9 mouse cellular contexts compared by ENCODE assay signal in the genomic region with DNA sequence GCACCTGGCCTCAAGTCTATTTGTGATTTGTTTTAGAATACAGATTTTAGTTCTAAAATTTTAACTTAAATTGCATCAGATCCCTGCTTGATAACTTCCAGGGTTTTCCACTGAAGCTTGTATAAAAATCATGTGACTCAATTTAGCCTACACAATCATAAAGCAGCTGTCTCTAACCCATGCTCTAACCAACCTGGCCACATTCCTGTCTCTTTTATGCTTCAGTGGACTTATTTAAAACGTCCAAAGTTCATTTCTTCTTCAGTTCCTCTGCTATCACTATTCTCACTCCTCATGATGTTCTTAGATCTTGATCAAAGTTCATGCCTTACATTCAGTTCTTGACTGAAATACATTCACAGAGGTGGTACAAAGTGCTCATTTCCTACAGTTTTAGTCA.
A peak's percentile ranks its signal among the peaks of the same experiment; 100 is the strongest.
ATAC-seq and TF ChIP-seq lines count a peak whose summit lies in the region.
"Had no signal": no experiment of that assay in that cellular context is flagged by ENCODE, and none has a peak within 500 bp of the region (broad histone marks: within the 10 kb centered on the region; RNA-seq: fewer than 3 reads in every experiment).

No protein-coding gene starts in this region.

- no peaks in the 10 kb centered on the region for H3K27me3 ChIP-seq in intestine, embryonic 16.5 days (replicated peaks; ENCODE audit: control insufficient read depth, insufficient read depth, low read length)
- H3K27me3 ChIP-seq in intestine, embryonic 15.5 days (replicated peaks), result no peaks in the 10 kb centered on the region
- H3K27me3 ChIP-seq in intestine, postnatal 0 days (replicated peaks; ENCODE audit: control insufficient read depth, insufficient read depth, low read length), result no peaks in the 10 kb centered on the region
- no peaks in the 10 kb centered on the region for H3K27me3 ChIP-seq in forebrain, embryonic 13.5 days
- H3K27me3 ChIP-seq: CH12.LX, Patski had no signal

- H3K9ac ChIP-seq in intestine, embryonic 16.5 days (ENCODE audit: low read depth, low read length), result no peak overlapping the region
- H3K9ac ChIP-seq in intestine, embryonic 15.5 days, result no peak overlapping the region
- no peak overlapping the region for H3K9ac ChIP-seq in intestine, postnatal 0 days (ENCODE audit: low read depth, low read length)
- no peak overlapping the region for H3K9ac ChIP-seq in forebrain, embryonic 13.5 days

- H3K36me3 ChIP-seq in intestine, embryonic 16.5 days (ENCODE audit: control insufficient read depth, insufficient read depth, low read length), result no peaks in the 10 kb centered on the region
- H3K36me3 ChIP-seq in intestine, embryonic 15.5 days, result no peaks in the 10 kb centered on the region
- H3K36me3 ChIP-seq in intestine, postnatal 0 days (ENCODE audit: control insufficient read depth, insufficient read depth), result no peaks in the 10 kb centered on the region
- H3K36me3 ChIP-seq in forebrain, embryonic 13.5 days (ENCODE audit: poor library complexity, severe bottlenecking), result no peaks in the 10 kb centered on the region
- H3K36me3 ChIP-seq: G1E had no signal

- no peaks in the 10 kb centered on the region for H3K4me1 ChIP-seq in intestine, embryonic 16.5 days (ENCODE audit: control insufficient read depth, insufficient read depth, low read length)
- no peaks in the 10 kb centered on the region for H3K4me1 ChIP-seq in intestine, embryonic 15.5 days (replicated peaks)
- H3K4me1 ChIP-seq in intestine, postnatal 0 days (replicated peaks; ENCODE audit: control insufficient read depth, insufficient read depth, low read length), result no peaks in the 10 kb centered on the region
- no peaks in the 10 kb centered on the region for H3K4me1 ChIP-seq in forebrain, embryonic 13.5 days

- peak; percentile 73 for ATAC-seq in intestine, embryonic 16.5 days
- ATAC-seq in intestine, embryonic 15.5 days, result no peak
- peak; percentile 54 for ATAC-seq in intestine, postnatal 0 days
- no peak for ATAC-seq in forebrain, embryonic 13.5 days
- ATAC-seq: activated CD4-positive, CD25-positive, alpha-beta regulatory T cell, adult 4 months; CD4-positive, CD25-positive, alpha-beta regulatory T cell, adult 4 months; Patski had no signal

- no peaks in the 10 kb centered on the region for H3K9me3 ChIP-seq in intestine, embryonic 16.5 days (ENCODE audit: control insufficient read depth, low read length)
- no peaks in the 10 kb centered on the region for H3K9me3 ChIP-seq in intestine, embryonic 15.5 days
- no peaks in the 10 kb centered on the region for H3K9me3 ChIP-seq in intestine, postnatal 0 days (ENCODE audit: control insufficient read depth)
- no peaks in the 10 kb centered on the region for H3K9me3 ChIP-seq in forebrain, embryonic 13.5 days (replicated peaks)
- H3K9me3 ChIP-seq: G1E had no signal

- H3K4me3 ChIP-seq in intestine, embryonic 16.5 days (ENCODE audit: low read length), result no peak overlapping the region
- no peak overlapping the region for H3K4me3 ChIP-seq in intestine, embryonic 15.5 days (replicated peaks)
- H3K4me3 ChIP-seq in intestine, postnatal 0 days (ENCODE audit: low read depth, low read length), result no peak overlapping the region
- no peak overlapping the region for H3K4me3 ChIP-seq in forebrain, embryonic 13.5 days

- H3K4me2 ChIP-seq in intestine, embryonic 16.5 days (ENCODE audit: low read depth, low read length), result no peak overlapping the region
- H3K4me2 ChIP-seq in intestine, embryonic 15.5 days (replicated peaks), result no peak overlapping the region
- H3K4me2 ChIP-seq in intestine, postnatal 0 days (replicated peaks; ENCODE audit: low read depth), result no peak overlapping the region
- H3K4me2 ChIP-seq in forebrain, embryonic 13.5 days, result no peak overlapping the region

- no peak for TF ChIP-seq CTCF in intestine, postnatal 0 days (IDR thresholded peaks at IDR 0.05; ENCODE audit: low read depth)

- WGBS in intestine, embryonic 16.5 days, result 30% methylated on average over 1 of the region's 1 CpGs
- 18% methylated on average over 1 of the region's 1 CpGs for WGBS in intestine, embryonic 15.5 days
- WGBS in intestine, postnatal 0 days, result 16% methylated on average over 1 of the region's 1 CpGs
- 25% methylated on average over 1 of the region's 1 CpGs for WGBS in forebrain, embryonic 13.5 days

- no peak overlapping the region for H3K27ac ChIP-seq in intestine, embryonic 16.5 days (ENCODE audit: low read length)
- no peak overlapping the region for H3K27ac ChIP-seq in intestine, embryonic 15.5 days
- no peak overlapping the region for H3K27ac ChIP-seq in intestine, postnatal 0 days (ENCODE audit: low read depth, low read length)
- no peak overlapping the region for H3K27ac ChIP-seq in forebrain, embryonic 13.5 days

Comparison
In these comparisons a context has a peak if more than half of its experiments do, and no peak if none do; other contexts are left out.
1. ATAC-seq: peak in intestine, embryonic 16.5 days (single experiment) and intestine, postnatal 0 days (single experiment); none in intestine, embryonic 15.5 days (single experiment) and forebrain, embryonic 13.5 days (single experiment).